Mouse (Mus musculus): ENCODE measurements around the gene Stk35. TPM values are rescaled to one million over a fixed set of nuclear protein-coding genes. Genes with fewer than 3 reads are reported as not detected.

Stk35 gene
- polyA plus RNA-seq, 1 experiment from 2014 or later: 7.2 TPM

DNA sequence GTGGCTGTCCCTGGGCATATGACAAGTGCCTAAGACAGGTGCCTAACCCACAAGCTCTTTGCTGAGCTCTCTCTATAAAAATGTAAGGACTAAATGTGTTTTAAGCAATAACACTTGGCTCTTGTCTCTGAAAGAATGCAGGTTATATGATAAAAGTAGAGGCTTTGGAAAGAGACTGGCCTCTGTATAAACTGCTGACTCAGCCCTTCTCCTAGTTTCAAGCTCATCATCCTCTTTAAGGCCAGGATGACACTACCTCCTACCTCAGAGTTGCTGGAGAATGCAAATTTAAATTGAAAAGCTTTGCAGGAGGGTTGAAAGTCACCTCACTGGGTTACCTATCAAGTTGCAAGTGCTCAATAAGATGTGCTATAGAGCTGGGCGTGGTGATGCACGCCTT lies 23.0 kb downstream of the Stk35 start:
- H3K36me3 ChIP-seq (ENCODE audit: insufficient read depth, low read length): peaks cover 6% of the 10 kb centered on the region; the same call in 1 of the 2 replicates
- no peak overlapping the region for H3K9ac ChIP-seq (ENCODE audit: low read depth, low read length)
- 0 out of 2 replicates have a peak, but pooled peaks cover 2% of the 10 kb centered on the region for H3K4me1 ChIP-seq (replicated peaks; ENCODE audit: insufficient read depth, low read length)
- ATAC-seq (replicated peaks; ENCODE audit: low FRiP score, low read depth): no peak
- no peaks in the 10 kb centered on the region for H3K9me3 ChIP-seq (replicated peaks; ENCODE audit: low read length)
- no peaks in the 10 kb centered on the region for H3K27me3 ChIP-seq (ENCODE audit: insufficient read depth, low read length)
- H3K4me3 ChIP-seq (replicated peaks; ENCODE audit: low read depth, low read length): no peak overlapping the region
- no peak for TF ChIP-seq CTCF (IDR thresholded peaks at IDR 0.05; ENCODE audit: low read depth)
- no peak overlapping the region for H3K27ac ChIP-seq
- DNase-seq (ENCODE audit: low spot score): no peak
- WGBS: 94% methylated on average over 2 of the region's 2 CpGs
- H3K4me2 ChIP-seq (ENCODE audit: low read length): no peak overlapping the region

DNA sequence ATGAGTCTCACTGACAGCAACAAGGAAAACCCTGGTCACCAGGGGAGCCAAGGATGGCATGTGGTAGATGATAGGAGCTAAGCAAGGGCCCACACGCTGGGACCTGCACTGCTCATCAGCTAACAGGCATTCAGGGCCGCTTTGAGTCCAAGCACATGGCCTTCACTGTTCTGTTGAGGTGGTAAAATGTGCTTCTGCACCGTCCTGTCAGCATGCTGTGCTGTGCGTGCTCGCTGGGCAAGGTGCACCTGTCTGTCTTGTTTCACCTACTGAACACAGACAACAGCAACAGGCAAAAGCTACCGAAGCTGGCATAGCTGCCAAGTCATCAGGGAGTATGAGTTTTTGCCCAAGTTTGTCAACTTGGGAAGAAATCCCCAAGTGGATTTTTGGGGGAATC lies 23.9 kb downstream of the Stk35 start:
- no peaks in the 10 kb centered on the region for H3K9me3 ChIP-seq (replicated peaks; ENCODE audit: low read length)

DNA sequence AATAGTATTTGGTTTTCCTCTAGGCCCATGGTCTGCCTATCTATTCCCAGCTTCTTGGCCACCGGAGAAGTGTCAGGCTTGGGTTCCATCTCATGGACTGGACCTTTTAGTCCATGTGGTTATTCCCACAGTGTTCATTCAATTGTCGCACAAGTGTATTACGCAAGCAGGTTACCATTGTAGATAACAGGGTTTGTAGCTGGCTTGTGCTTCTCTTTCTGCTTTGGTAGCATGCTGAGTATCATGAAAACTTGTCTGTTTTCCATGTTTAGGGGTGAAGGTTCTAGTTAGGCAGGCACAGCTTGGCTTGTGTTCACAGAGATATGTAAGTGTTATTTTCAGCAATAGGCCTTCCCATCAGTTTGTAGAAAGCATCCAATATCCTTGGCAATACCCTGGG lies 25.8 kb downstream of the Stk35 start:
- Histone ChIP-seq H3K4me2 (ENCODE audit: low read length) (no peak overlapping the region), H3K4me3 (replicated peaks; ENCODE audit: low read depth, low read length) (no peak overlapping the region), H3K27me3 (ENCODE audit: insufficient read depth, low read length) (no peaks in the 10 kb centered on the region), H3K36me3 (ENCODE audit: insufficient read depth, low read length) (peaks cover 12% of the 10 kb centered on the region), H3K27ac (no peak overlapping the region), H3K9ac (ENCODE audit: low read depth, low read length) (no peak overlapping the region), H3K4me1 (replicated peaks; ENCODE audit: insufficient read depth, low read length) (no peaks in the 10 kb centered on the region), H3K9me3 (replicated peaks; ENCODE audit: low read length) (no peaks in the 10 kb centered on the region)
- DNase-seq (ENCODE audit: low spot score) (no peak), ATAC-seq (replicated peaks; ENCODE audit: low FRiP score, low read depth) (no peak)
- WGBS: 95% methylated on average over 3 of the region's 3 CpGs
- TF ChIP-seq CTCF (IDR thresholded peaks at IDR 0.05; ENCODE audit: low read depth): no peak

More for the DNA sequence above, 23.9 kb downstream of the Stk35 start:
- Histone ChIP-seq H3K4me2 (ENCODE audit: low read length) (no peak overlapping the region), H3K27me3 (ENCODE audit: insufficient read depth, low read length) (no peaks in the 10 kb centered on the region), H3K4me1 (replicated peaks; ENCODE audit: insufficient read depth, low read length) (0 out of 2 replicates have a peak, but pooled peaks cover 1% of the 10 kb centered on the region), H3K9ac (ENCODE audit: low read depth, low read length) (no peak overlapping the region), H3K36me3 (ENCODE audit: insufficient read depth, low read length) (peaks cover 7% of the 10 kb centered on the region; the same call in 1 of the 2 replicates), H3K4me3 (replicated peaks; ENCODE audit: low read depth, low read length) (no peak overlapping the region), H3K27ac (no peak overlapping the region)
- no peak for TF ChIP-seq CTCF (IDR thresholded peaks at IDR 0.05; ENCODE audit: low read depth)
- no peak for ATAC-seq (replicated peaks; ENCODE audit: low FRiP score, low read depth)
- 92% methylated on average over 6 of the region's 6 CpGs for WGBS
- DNase-seq (ENCODE audit: low spot score): no peak

GRCm38 (mm10) chr2:129832993-129833392 lies 32.7 kb downstream of the Stk35 start:
- H3K4me3 ChIP-seq (replicated peaks; ENCODE audit: low read depth, low read length): no peak overlapping the region
- ATAC-seq (replicated peaks; ENCODE audit: low FRiP score, low read depth) (no peak), DNase-seq (ENCODE audit: low spot score) (no peak)
- no peaks in the 10 kb centered on the region for H3K27me3 ChIP-seq (ENCODE audit: insufficient read depth, low read length)
- no peak overlapping the region for H3K9ac ChIP-seq (ENCODE audit: low read depth, low read length)
- TF ChIP-seq CTCF (IDR thresholded peaks at IDR 0.05; ENCODE audit: low read depth): no peak
- no peak overlapping the region for H3K4me2 ChIP-seq (ENCODE audit: low read length)
- H3K27ac ChIP-seq: no peak overlapping the region
- 63% methylated on average over 4 of the region's 4 CpGs for WGBS
- H3K9me3 ChIP-seq (replicated peaks; ENCODE audit: low read length): no peaks in the 10 kb centered on the region
- no peaks in the 10 kb centered on the region for H3K4me1 ChIP-seq (replicated peaks; ENCODE audit: insufficient read depth, low read length)
- peaks cover 12% of the 10 kb centered on the region for H3K36me3 ChIP-seq (ENCODE audit: insufficient read depth, low read length)

DNA sequence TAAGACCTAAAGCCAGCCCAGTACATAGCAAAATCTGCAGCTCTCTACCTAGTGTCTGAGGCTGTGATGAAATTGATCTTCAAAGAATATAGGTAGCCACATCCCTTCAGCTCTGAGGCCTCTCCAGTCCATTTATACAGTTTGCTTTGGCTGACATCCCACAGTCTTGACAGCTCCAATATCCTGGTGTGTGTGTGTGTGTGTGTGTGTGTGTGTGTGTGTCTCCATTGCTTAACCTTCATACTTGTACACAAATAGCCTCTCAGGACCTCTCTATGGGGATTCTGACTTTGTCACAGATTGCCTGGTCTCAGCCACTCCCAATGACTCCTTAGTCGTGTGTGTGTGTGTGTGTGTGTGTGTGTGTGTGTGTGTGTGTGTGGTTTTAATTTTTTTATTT lies 33.9 kb downstream of the Stk35 start:
- Histone ChIP-seq H3K27ac (no peak overlapping the region), H3K9ac (ENCODE audit: low read depth, low read length) (no peak overlapping the region), H3K27me3 (ENCODE audit: insufficient read depth, low read length) (no peaks in the 10 kb centered on the region), H3K36me3 (ENCODE audit: insufficient read depth, low read length) (peaks cover 7% of the 10 kb centered on the region; the same call in 1 of the 2 replicates), H3K4me2 (ENCODE audit: low read length) (no peak overlapping the region), H3K9me3 (replicated peaks; ENCODE audit: low read length) (no peaks in the 10 kb centered on the region), H3K4me1 (replicated peaks; ENCODE audit: insufficient read depth, low read length) (no peaks in the 10 kb centered on the region), H3K4me3 (replicated peaks; ENCODE audit: low read depth, low read length) (no peak overlapping the region)
- no peak for ATAC-seq (replicated peaks; ENCODE audit: low FRiP score, low read depth)
- 80% methylated on average over 1 of the region's 1 CpGs for WGBS
- no peak for DNase-seq (ENCODE audit: low spot score)
- no peak for TF ChIP-seq CTCF (IDR thresholded peaks at IDR 0.05; ENCODE audit: low read depth)

- no peaks in the 10 kb centered on the region for H3K9me3 ChIP-seq (replicated peaks; ENCODE audit: low read length)
- no peak overlapping the region for H3K4me3 ChIP-seq (replicated peaks; ENCODE audit: low read depth, low read length)
- no peak overlapping the region for H3K27ac ChIP-seq
- ATAC-seq (replicated peaks; ENCODE audit: low FRiP score, low read depth) (no peak), DNase-seq (ENCODE audit: low spot score) (no peak)
- H3K9ac ChIP-seq (ENCODE audit: low read depth, low read length): no peak overlapping the region
- H3K36me3 ChIP-seq (ENCODE audit: insufficient read depth, low read length): peaks cover 3% of the 10 kb centered on the region; the same call in 1 of the 2 replicates
- H3K4me1 ChIP-seq (replicated peaks; ENCODE audit: insufficient read depth, low read length): no peaks in the 10 kb centered on the region
- no peak overlapping the region for H3K4me2 ChIP-seq (ENCODE audit: low read length)
- 87% methylated on average over 6 of the region's 6 CpGs for WGBS
- H3K27me3 ChIP-seq (ENCODE audit: insufficient read depth, low read length): no peaks in the 10 kb centered on the region
- no peak for TF ChIP-seq CTCF (IDR thresholded peaks at IDR 0.05; ENCODE audit: low read depth)
Measured at GRCm38 (mm10) chr2:129834881-129835280, 34.6 kb downstream of the Stk35 start.

GRCm38 (mm10) chr2:129836921-129837320 lies 36.6 kb downstream of the Stk35 start:
- Histone ChIP-seq H3K9me3 (replicated peaks; ENCODE audit: low read length) (no peaks in the 10 kb centered on the region), H3K27ac (no peak overlapping the region; the same call in 1 of the 2 replicates), H3K4me1 (replicated peaks; ENCODE audit: insufficient read depth, low read length) (no peaks in the 10 kb centered on the region), H3K4me3 (replicated peaks; ENCODE audit: low read depth, low read length) (no peak overlapping the region), H3K36me3 (ENCODE audit: insufficient read depth, low read length) (no peaks in the 10 kb centered on the region), H3K27me3 (ENCODE audit: insufficient read depth, low read length) (no peaks in the 10 kb centered on the region), H3K4me2 (ENCODE audit: low read length) (no peak overlapping the region), H3K9ac (ENCODE audit: low read depth, low read length) (no peak overlapping the region)
- 14% methylated on average over 1 of the region's 1 CpGs for WGBS
- DNase-seq (ENCODE audit: low spot score) (peak; percentile 12), ATAC-seq (replicated peaks; ENCODE audit: low FRiP score, low read depth) (no peak)
- no peak for TF ChIP-seq CTCF (IDR thresholded peaks at IDR 0.05; ENCODE audit: low read depth)

All from kidney, postnatal 0 days (tissue).